Mouse (Mus musculus) olfactory bulb, adult 2 months (tissue): ENCODE data around the gene Phtf2. TPM values are rescaled to one million over a fixed set of nuclear protein-coding genes. Genes with fewer than 3 reads are reported as not detected.

ENCODE experiments used
- H3K27ac ChIP-seq: fragments of 200-500 bp; 2 replicates; pipeline ENCODE4 v1.5.1; 2012; ENCODE audit warnings: low read depth, low read length; ENCODE audit not compliant: insufficient read depth
- H3K4me1 ChIP-seq: fragments of 200-500 bp; 2 replicates; pipeline ENCODE4 v1.6.1; 2012; ENCODE audit warnings: low read length; ENCODE audit not compliant: control insufficient read depth, insufficient read depth
- H3K4me3 ChIP-seq: fragments of 200-500 bp; 2 replicates; pipeline ENCODE4 v1.5.1; 2012; ENCODE audit warnings: mild to moderate bottlenecking, low read depth, low read length, moderate library complexity; ENCODE audit not compliant: insufficient read depth
- CTCF ChIP-seq: fragments of 200-500 bp; IDR thresholded peaks from 2 replicates; pipeline ENCODE4 v1.5.1; 2012; ENCODE audit warnings: low read depth, mild to moderate bottlenecking, low read length, moderate library complexity; ENCODE audit not compliant: insufficient read depth
- POLR2A ChIP-seq: fragments of 200-500 bp; IDR thresholded peaks from 2 replicates; pipeline ENCODE4 v1.6.1; 2012; ENCODE audit warnings: mild to moderate bottlenecking, low read depth, low read length, moderate library complexity; ENCODE audit not compliant: insufficient read depth
- WGBS: fragments of 180-500 bp; shearing (Covaris S2); methylation state at CpG from one replicate; pipeline ENCODE4 v1.1.7; 2018; 5-methylcytosine and 5-hydroxymethylcytosine counted together
- polyA plus RNA-seq: library from polyadenylated mRNA; stranded (reverse); fragments of >200 nt; gene quantifications from 2 replicates; pipeline ENCODE4 v1.2.4, GENCODE M21; 2012; ENCODE audit warnings: low replicate concordance; ENCODE audit not compliant: missing spikeins, insufficient read depth, insufficient read length

Gene Phtf2
- polyA plus RNA-seq, 1 experiment: not detected

GRCm38 (mm10) chr5:20843405-20843804 is 38.5 kb downstream of the Phtf2 start:
- Histone ChIP-seq H3K27ac (no peak overlapping the region), H3K4me1 (peaks cover 4% of the 10 kb centered on the region), H3K4me3 (no peak overlapping the region)
- 21% methylated on average over 2 of the region's 3 CpGs for WGBS
- no peak for TF ChIP-seq CTCF
- TF ChIP-seq POLR2A: no peak

GRCm38 (mm10) chr5:20837082-20837481 is 44.8 kb downstream of the Phtf2 start:
- H3K27ac ChIP-seq: no peak overlapping the region
- H3K4me3 ChIP-seq: no peak overlapping the region
- no peaks in the 10 kb centered on the region for H3K4me1 ChIP-seq
- TF ChIP-seq POLR2A (no peak), CTCF (no peak)
- WGBS: 98% methylated on average over 1 of the region's 1 CpGs

DNA sequence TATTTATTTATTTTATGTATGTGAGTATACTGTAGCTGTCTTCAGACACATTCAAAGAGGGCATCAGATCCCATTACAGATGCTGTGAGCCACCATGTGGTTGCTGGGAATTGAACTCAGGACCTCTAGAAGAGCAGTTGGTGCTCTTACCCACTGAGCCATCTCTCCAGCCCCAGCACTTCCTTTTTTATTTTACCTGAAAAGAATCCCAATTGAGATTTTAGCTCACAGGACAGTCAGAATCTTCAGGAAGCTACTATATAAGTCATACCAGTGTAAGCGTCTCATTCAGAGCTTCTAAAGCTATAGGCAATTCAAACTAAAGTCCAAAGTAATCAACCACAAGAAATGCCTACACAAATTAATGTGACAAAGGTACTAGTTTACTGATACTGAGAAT is 47.5 kb downstream of the Phtf2 start:
- H3K4me3 ChIP-seq: no peak overlapping the region
- no peaks in the 10 kb centered on the region for H3K4me1 ChIP-seq
- no peak for TF ChIP-seq CTCF
- TF ChIP-seq POLR2A: no peak
- H3K27ac ChIP-seq: no peak overlapping the region
- 93% methylated on average over 1 of the region's 1 CpGs for WGBS

DNA sequence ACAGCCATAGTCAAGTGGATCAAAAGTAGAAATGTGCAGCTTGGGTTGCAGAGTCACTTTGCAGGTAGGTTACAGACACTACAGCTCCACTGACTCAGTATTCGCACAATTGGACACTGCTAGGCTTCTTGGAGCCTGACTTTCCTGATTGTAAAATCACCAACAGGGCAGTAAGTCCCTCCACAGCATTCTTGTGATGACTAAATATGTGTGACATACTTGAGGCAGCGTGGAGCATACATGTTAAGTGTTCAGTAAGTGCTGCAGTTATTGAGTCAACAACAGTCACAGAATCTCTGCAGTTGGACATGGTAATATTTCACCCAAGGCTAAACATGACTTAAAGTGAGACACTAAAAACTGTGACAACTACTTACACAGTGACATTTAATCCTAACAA is 50.5 kb downstream of the Phtf2 start:
- WGBS: 91% methylated on average over 2 of the region's 2 CpGs
- H3K4me1 ChIP-seq: no peaks in the 10 kb centered on the region
- H3K27ac ChIP-seq: no peak overlapping the region
- TF ChIP-seq POLR2A: no peak
- TF ChIP-seq CTCF: no peak
- no peak overlapping the region for H3K4me3 ChIP-seq

DNA sequence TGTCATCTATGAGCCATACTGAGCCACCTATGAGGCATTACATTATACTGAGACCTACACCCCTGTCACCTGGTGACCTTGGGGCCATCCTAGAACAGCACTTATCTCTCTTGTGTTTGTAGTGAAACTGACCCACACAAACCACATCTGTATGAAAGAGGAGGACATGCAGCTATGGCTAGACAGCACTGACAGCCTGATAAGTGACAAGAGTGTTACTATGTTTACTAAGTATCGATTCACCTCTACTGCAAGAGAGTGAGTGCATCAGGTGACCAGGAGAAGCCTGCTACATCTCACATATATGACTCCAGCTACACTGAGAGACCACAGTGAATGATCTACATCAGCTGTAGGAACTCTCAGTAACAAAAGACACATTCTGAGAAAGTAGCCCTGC is 51.2 kb downstream of the Phtf2 start:
- TF ChIP-seq POLR2A (no peak), CTCF (no peak)
- Histone ChIP-seq H3K4me1 (no peaks in the 10 kb centered on the region), H3K27ac (no peak overlapping the region), H3K4me3 (no peak overlapping the region)
- 100% methylated on average over 1 of the region's 1 CpGs for WGBS

DNA sequence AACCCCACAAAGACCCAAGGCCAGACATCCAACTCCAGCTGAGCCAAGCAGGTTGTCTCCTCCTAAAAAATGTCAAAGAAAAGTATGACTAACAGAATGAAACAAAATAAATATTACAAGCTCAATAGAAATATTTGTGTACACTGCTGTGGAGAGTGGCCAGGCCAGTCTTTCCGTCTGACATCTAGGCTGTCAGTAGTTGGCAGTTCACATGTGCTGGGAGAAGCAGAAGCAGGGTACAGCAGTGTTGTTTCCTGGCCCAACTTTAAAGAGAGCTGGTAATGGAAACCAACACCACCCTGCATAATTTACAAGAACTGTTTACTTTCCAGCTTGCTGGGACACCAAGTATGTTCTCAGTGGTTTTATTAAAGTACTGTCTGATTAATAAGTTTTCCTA is 60.3 kb downstream of the Phtf2 start:
- Histone ChIP-seq H3K4me3 (no peak overlapping the region), H3K27ac (no peak overlapping the region), H3K4me1 (peaks cover 5% of the 10 kb centered on the region; the same call in 1 of the 2 replicates)
- no peak for TF ChIP-seq POLR2A
- TF ChIP-seq CTCF: no peak
- WGBS: 63% methylated on average over 1 of the region's 1 CpGs

DNA sequence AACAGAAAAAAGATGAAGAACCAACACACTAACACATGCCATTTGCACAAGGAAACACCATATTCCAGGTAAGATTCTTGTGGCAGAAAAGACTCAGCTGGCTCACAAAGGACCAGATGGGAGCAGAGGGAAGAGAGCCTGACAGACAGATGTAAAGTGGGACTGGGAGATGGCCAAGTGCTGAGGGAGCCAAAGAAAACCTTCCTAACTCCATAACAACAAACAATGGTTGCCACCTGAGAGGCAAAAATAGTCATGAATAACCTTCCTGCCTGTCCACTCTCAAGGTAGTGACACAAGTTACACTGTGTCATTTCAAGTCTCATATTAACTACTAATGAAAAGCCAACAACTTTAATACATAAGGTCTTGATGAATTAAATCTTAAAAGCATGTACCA is 60.8 kb downstream of the Phtf2 start:
- H3K4me1 ChIP-seq: peaks cover 5% of the 10 kb centered on the region; the same call in 1 of the 2 replicates
- no peak overlapping the region for H3K27ac ChIP-seq
- H3K4me3 ChIP-seq: no peak overlapping the region
- no peak for TF ChIP-seq POLR2A
- TF ChIP-seq CTCF: no peak

- Histone ChIP-seq H3K4me1 (no peaks in the 10 kb centered on the region), H3K27ac (no peak overlapping the region), H3K4me3 (no peak overlapping the region)
- WGBS: 98% methylated on average over 2 of the region's 2 CpGs
- no peak for TF ChIP-seq POLR2A
- TF ChIP-seq CTCF: no peak
These were observed 66.8 kb downstream of the Phtf2 start for GRCm38 (mm10) chr5:20815094-20815493.

DNA sequence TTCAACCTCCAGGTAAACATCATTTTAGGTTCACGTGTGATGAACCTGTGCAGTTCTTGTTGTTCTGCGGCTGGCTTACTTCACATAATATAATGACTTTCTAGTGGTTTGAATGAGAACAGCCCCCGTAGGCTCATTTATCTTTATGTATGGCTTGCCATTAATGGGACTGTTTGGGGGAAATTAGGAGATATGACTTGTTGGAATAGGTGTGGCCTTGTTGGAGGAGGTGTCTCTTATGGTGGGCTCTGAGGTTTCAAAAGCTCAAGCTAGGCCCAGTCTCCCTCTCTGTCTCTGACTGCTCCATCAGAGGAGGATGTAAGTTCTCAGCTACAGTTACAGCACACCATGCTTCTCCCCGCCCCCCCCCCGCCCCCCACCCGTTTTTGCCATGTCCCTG is 71.5 kb downstream of the Phtf2 start:
- WGBS: 91% methylated on average over 6 of the region's 6 CpGs

GRCm38 (mm10) chr5:20795932-20796331 is 86.0 kb downstream of the Phtf2 start:
- WGBS: 78% methylated on average over 5 of the region's 5 CpGs
- Histone ChIP-seq H3K27ac (no peak overlapping the region), H3K4me1 (peaks cover 5% of the 10 kb centered on the region; the same call in 1 of the 2 replicates), H3K4me3 (no peak overlapping the region)
- no peak for TF ChIP-seq POLR2A
- no peak for TF ChIP-seq CTCF

More for the DNA sequence above, 71.5 kb downstream of the Phtf2 start:
- Histone ChIP-seq H3K27ac (no peak overlapping the region), H3K4me1 (no peaks in the 10 kb centered on the region), H3K4me3 (no peak overlapping the region)
- no peak for TF ChIP-seq POLR2A
- TF ChIP-seq CTCF: no peak
